Mouse (Mus musculus): ENCODE measurements around the gene Pfn2.
"Not testable (repeated sequence)": the region's sequence is repeated elsewhere in the genome, so short reads cannot be mapped to it uniquely, and the experiment has no call there.

The Pfn2 gene

DNA sequence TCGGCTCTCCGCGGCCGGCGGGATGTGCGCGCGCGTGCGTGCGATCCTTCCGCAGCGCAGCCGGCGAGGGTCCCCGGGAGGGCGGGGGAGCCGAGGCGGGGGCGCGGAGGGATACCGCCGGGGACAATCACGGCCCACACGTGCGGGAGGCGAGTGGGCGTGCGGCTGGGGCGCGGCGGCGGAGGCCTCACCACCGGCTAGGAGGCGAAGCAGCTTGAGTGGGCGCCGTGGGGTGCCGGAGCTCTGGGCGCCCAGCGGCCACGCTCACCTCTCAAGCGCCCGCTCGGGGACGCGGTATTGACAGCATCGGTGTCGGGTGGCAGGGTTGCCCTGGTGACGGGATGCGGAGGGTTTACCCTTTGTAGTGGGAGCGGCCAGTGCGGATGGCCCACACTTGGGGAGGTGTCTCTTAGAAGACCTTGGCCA, at the start of gene Pfn2:
Pfn2 (minus strand) TSS at position 320 of the 426 bp plus-strand sequence.
- peak; percentile 55 to 63 for DNase-seq (ENCODE audit: low spot score in 2 of 2)

DNA sequence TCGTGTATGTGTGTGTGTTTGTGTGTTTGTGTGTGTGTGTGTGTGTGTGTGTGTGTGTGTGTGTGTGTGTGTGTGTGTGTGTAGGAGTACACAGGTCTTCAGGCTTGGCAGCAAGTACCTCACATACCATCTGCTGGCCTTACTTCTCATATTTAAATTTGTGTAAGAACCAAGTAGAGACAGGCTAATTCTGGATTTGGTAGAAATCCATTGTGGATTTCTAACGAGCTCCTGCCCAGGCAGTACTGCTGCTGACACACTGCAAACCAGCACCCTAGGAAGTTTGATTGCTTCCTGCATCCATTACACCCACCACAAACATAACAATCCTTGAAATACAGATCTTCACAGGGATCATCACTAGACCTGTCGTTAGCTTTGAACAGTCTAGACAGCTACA, 35.1 kb upstream of the Pfn2 start:
- no peak for DNase-seq (ENCODE audit: low spot score in 2 of 2)

DNA sequence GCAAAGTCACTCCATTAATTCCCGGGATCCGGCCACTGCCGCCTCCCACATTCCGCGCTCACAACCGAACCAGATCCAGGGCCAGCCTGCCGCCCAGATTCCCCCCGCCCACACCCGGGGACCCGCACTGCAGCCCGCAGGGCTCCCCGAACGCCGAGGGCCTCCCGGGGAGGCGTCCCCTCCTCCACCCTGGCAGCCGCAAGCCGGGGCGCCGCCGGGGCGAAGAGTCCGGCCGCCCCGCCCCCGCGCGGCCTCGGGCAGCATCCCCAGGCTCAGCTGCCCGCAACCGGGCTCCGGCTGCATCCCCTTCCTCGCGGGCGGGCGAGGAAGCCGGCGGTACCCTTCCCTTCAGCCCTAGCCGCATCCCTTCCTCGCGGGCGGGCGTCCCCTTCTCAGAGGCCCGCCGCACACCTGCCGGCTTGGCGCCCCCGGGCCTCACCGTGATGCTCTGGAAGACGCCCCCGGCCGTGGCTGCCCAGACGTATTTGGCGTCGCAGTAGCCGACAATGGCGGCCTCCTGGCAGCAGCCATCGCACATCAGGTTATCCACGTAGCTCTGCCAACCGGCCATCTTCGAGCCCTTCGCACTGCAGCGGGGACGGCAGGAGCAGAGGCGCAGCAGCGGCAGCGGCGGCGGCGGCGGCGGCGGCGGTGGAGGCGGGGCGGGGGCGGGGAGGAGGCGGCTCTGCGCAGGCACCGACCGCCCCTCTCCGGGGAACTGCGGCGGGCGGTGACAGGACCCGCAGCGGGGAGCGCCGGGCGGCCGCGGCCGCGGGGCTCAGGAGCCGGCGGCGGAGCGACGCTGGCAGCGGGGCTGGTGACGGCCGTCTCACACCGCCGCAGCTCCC, 743 bp downstream of the Pfn2 start:
- peak; percentile 43 to 50 for DNase-seq (ENCODE audit: low spot score in 2 of 2)

GRCm38 (mm10) chr3:57846662-57846911, 1.3 kb downstream of the Pfn2 start:
- no peak for DNase-seq (ENCODE audit: low spot score in 2 of 2)

- peak in 1 of 2 experiments; percentile 15 for DNase-seq (ENCODE audit: low spot score in 2 of 2)
These were observed 1.9 kb downstream of the Pfn2 start for GRCm38 (mm10) chr3:57845786-57846661.

DNA sequence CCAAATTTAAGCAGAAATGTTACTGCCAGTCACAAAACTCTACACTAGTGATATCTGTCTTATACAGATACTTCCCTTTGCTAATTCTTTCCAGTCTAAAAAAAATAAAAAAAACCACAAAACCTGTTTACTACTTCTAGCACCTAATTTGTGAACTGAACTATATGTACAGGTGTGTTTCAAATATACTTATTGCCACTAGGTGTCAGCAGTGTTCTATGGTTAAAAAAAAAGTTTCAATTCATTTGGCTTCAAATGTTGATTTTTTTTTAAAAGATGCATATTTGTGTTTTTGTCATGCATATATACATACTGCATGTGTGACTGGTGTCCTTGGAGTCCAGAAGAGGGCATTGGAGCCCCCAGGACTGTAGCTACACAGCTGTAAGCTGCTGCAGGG, 4.1 kb downstream of the Pfn2 start:
- DNase-seq (ENCODE audit: low spot score in 2 of 2): no peak

DNA sequence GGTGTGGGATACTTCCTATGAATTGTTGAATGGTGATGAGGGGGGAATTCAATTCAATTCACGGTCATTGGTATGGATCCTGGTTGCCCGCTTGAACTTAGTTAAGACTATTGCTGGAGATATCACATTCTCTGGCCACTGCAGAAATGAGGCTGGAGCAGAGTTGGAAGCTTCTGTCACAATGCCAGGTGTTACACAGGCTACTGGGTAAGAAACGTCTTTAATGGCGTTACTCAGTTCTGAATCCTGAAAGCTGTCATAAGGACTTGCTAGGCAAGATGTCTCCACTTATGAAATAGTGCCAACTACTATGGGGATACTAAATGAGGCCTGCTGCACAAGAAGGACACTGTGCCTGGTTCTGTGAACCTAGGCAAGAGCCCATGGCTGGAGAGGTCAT, 11.0 kb downstream of the Pfn2 start:
- DNase-seq (ENCODE audit: low spot score in 2 of 2): no peak

DNA sequence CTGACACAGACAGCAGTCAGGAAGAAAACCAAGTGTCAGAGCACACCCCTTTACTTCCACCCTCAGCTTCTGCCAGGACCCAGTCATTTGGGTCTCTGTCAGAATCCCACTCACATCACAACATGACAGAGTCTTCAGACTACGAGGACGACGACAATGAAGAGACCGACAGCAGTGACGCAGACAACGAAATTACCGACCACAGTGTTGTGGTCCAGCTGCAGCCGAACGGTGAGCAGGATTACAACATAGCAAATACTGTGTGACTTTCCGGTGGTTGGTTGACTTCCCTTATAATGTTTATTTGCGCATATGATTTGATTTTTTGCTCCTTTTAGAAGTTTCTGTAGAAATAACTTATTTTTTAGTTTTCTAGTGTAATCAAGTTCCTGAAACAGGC, 14.3 kb downstream of the Pfn2 start:
- no peak for DNase-seq (ENCODE audit: low spot score in 2 of 2)

- DNase-seq (ENCODE audit: low spot score in 2 of 2): no peak
These were observed 22.0 kb downstream of the Pfn2 start for GRCm38 (mm10) chr3:57825866-57826265.

GRCm38 (mm10) chr3:57815447-57815846, 32.4 kb downstream of the Pfn2 start:
- DNase-seq (ENCODE audit: low spot score in 2 of 2): no peak

GRCm38 (mm10) chr3:57795071-57795470, 52.8 kb downstream of the Pfn2 start:
- DNase-seq (ENCODE audit: low spot score in 2 of 2): not testable (repeated sequence)

Measured in heart, adult 9 months (tissue).